Mouse (Mus musculus): ENCODE measurements around the gene Pus1. TPM values are rescaled to one million over a fixed set of nuclear protein-coding genes. Genes with fewer than 3 reads are reported as not detected.

Pus1 gene
- polyA plus RNA-seq (2015; fragmentation: Nextera tagmentation; extraction: Ambion mirVana), result 23.0 and 31.6 TPM in 2 replicates

DNA sequence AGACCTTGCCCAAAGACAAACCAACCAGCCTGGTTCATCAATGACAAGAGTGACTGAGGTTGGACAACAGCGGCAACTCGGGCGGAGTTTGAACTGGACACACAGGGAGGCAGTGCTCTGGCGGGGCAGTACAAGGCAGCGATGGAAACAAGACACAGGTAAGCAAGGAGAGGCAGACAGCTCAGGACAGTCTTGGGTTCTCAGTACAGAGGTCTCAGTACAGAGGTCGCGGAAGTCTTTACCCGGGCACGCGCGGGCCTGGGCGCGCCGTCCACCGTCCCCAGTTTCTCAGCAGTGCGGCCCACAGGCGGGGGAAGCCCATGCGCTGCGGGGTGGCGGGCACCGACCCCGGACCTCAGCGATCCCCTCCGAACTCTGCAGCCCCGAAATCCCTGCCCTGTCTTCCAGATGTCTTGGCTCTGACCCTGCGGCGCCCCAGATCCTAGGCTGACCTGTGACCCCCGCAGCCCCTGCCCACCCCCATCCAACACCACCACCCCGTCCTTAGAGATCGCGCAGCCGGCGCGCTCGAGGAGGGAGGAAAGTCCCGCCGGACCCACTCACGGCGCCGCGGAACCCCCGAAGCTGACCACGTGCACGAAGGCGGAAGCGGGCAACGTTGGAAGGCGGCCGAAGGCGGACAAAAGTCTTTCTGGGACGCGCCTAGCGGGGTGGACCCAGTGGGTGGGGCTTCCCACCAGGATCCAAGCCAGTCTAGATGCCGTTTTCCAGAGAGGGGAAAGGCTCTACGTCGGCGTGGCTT, at the start of gene Pus1:
Pus1 (minus strand) TSS at position 662 of the 763 bp plus-strand sequence.
- peak within 1 kb of the TSS; percentile 66 for H3K9ac ChIP-seq (replicated peaks)
- H3K36me3 ChIP-seq, result peaks cover 19% of the 10 kb centered on the region
- 0% methylated on average over 53 of the region's 57 CpGs for WGBS
- peaks cover 27% of the 10 kb centered on the region for H3K4me1 ChIP-seq
- H3K9me3 ChIP-seq (replicated peaks), result no peaks in the 10 kb centered on the region
- H3K4me3 ChIP-seq (replicated peaks), result peak within 1 kb of the TSS; percentile 78
- H3K4me2 ChIP-seq, result peak within 1 kb of the TSS; percentile 72
- peak within 1 kb of the TSS; percentile 58 for H3K27ac ChIP-seq (replicated peaks)
- ATAC-seq (ENCODE audit: low FRiP score), result peak; percentile 86
- no peaks in the 10 kb centered on the region for H3K27me3 ChIP-seq (replicated peaks)

DNA sequence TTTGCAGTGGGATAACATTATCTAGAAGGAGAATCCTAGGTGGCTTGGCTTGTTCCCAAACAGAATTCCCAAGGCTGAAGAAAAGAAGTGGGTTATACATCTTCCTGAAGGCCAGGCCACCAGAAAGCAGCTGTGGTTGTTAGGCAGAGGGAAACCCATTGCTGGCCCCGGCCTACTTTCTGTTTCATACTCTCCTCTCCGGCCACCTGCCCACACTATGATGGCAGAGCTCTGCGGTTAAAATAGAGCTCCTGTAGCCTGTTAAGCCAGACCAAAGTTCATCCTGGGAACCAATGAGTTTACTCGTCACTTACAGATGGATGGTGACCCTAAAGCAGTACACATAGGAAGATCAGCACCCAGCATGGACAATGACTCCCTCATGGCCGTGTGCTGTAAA, 47.1 kb upstream of the Pus1 start:
- Histone ChIP-seq H3K9me3 (replicated peaks) (no peaks in the 10 kb centered on the region), H3K9ac (replicated peaks) (no peak overlapping the region), H3K27ac (replicated peaks) (no peak overlapping the region), H3K36me3 (no peaks in the 10 kb centered on the region), H3K4me3 (replicated peaks) (no peak overlapping the region), H3K4me1 (no peaks in the 10 kb centered on the region), H3K27me3 (replicated peaks) (no peaks in the 10 kb centered on the region), H3K4me2 (no peak overlapping the region)
- ATAC-seq (ENCODE audit: low FRiP score), result no peak
- 92% methylated on average over 5 of the region's 5 CpGs for WGBS

DNA sequence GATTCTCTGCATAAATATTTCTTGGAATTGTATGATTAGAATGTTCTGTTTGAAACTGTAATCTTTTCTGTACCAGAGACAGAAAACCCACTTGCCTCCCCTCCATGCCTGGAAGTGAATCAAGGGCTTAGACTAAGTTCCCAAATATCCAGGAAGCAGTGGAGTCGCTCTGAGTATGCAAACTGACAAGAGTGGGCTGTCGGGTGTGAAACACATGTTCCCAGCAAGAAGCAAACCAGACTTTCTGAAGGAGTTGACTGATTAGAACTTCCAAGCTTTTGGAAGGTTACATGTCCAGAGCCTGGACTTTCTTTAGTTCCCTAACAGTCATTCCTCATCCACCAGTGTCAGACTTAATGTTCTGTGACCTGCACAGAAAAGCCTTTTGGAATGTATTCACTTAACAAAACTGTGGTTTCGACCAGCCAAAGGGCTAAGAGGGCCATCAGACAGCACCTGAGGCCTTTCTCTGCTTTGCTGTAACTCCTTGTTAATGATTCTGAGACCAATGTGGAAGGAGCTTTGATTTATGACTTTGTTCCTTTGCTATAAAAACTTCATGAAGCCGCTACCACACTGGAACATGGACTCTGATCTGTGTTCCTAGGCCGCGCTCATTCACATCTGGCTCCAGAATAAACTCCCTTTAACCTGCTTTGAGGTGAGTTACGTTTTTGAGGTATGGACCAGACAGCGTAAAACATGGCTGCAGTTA, 46.5 kb upstream of the Pus1 start:
- no peaks in the 10 kb centered on the region for H3K4me1 ChIP-seq
- H3K4me2 ChIP-seq, result no peak overlapping the region
- WGBS, result 85% methylated on average over 8 of the region's 8 CpGs
- H3K4me3 ChIP-seq (replicated peaks), result no peak overlapping the region
- ATAC-seq (ENCODE audit: low FRiP score), result no peak
- H3K36me3 ChIP-seq, result no peaks in the 10 kb centered on the region
- H3K9me3 ChIP-seq (replicated peaks), result no peaks in the 10 kb centered on the region
- no peak overlapping the region for H3K9ac ChIP-seq (replicated peaks)
- H3K27me3 ChIP-seq (replicated peaks), result no peaks in the 10 kb centered on the region
- H3K27ac ChIP-seq (replicated peaks), result no peak overlapping the region

DNA sequence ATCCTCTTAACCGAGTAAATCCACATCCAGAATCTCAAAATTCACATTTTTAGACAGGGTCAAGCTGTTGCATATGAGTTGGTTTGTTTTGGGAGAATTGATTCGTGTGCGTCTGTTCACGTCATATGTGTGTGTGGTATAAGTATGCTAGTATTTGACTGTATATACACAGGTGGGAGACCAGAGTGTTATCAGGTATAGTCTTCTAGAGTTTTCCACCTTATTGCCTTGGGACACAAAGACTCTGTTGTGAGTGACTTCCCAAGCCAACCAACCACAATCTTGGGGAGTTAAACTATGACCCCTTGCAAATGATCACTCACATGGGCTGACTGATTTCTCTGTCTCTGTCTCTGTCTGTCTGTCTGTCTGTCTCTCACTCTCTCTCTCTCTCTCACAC, 44.0 kb upstream of the Pus1 start:
- Histone ChIP-seq H3K36me3 (no peaks in the 10 kb centered on the region), H3K4me3 (replicated peaks) (no peak overlapping the region), H3K9me3 (replicated peaks) (no peaks in the 10 kb centered on the region), H3K27me3 (replicated peaks) (no peaks in the 10 kb centered on the region), H3K9ac (replicated peaks) (no peak overlapping the region), H3K4me1 (no peaks in the 10 kb centered on the region), H3K4me2 (no peak overlapping the region), H3K27ac (replicated peaks) (no peak overlapping the region)
- WGBS, result 96% methylated on average over 4 of the region's 4 CpGs
- no peak for ATAC-seq (ENCODE audit: low FRiP score)

DNA sequence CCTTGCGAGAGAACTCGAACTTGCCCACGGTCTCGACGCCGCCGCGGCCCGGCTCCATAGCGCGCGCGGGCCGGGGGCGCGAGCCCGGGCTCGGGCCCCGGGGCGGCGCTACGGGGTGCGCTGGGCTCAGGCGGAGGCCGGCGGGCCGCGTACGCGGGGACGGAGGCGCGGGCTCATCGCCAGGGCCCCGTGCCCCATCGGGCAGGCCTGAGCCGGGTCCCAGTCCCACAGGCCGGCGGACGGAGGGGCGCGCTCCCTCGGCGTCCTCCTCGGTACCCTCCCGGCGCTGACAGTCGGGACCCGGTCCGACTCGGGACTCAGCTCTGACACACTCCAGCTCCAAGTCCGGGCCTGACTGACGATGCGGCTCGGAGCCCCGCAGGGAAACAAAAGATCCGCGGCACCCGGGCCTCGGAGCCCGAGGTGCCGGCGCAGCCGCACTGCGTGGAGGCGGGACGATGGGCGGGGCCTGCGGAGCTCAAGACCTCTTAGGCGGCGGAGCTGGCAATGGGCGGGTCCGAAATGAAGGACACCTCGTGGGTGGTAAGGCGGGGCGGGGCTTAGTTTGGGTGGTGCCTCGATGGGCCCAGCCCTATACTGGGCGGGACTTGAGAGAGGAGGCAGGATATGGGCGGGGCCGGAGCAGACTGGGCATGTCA, 29.3 kb upstream of the Pus1 start, which contains the start of gene Ulk1:
Ulk1 (minus strand) TSS at position 431 of the 659 bp plus-strand sequence.
- peaks cover 6% of the 10 kb centered on the region; the same call in 1 of the 2 replicates for H3K36me3 ChIP-seq
- no peaks in the 10 kb centered on the region for H3K9me3 ChIP-seq (replicated peaks)
- under 1% methylated on average over 74 of the region's 80 CpGs for WGBS
- H3K27me3 ChIP-seq (replicated peaks), result no peaks in the 10 kb centered on the region
- peaks cover 45% of the 10 kb centered on the region for H3K4me1 ChIP-seq
- peak within 1 kb of the TSS; percentile 82 for H3K4me3 ChIP-seq (replicated peaks)
- H3K9ac ChIP-seq (replicated peaks), result peak within 1 kb of the TSS; percentile 79
- peak within 1 kb of the TSS; percentile 81 for H3K27ac ChIP-seq (replicated peaks)
- peak within 1 kb of the TSS; percentile 98 for H3K4me2 ChIP-seq
- peak; percentile 97 for ATAC-seq (ENCODE audit: low FRiP score)

DNA sequence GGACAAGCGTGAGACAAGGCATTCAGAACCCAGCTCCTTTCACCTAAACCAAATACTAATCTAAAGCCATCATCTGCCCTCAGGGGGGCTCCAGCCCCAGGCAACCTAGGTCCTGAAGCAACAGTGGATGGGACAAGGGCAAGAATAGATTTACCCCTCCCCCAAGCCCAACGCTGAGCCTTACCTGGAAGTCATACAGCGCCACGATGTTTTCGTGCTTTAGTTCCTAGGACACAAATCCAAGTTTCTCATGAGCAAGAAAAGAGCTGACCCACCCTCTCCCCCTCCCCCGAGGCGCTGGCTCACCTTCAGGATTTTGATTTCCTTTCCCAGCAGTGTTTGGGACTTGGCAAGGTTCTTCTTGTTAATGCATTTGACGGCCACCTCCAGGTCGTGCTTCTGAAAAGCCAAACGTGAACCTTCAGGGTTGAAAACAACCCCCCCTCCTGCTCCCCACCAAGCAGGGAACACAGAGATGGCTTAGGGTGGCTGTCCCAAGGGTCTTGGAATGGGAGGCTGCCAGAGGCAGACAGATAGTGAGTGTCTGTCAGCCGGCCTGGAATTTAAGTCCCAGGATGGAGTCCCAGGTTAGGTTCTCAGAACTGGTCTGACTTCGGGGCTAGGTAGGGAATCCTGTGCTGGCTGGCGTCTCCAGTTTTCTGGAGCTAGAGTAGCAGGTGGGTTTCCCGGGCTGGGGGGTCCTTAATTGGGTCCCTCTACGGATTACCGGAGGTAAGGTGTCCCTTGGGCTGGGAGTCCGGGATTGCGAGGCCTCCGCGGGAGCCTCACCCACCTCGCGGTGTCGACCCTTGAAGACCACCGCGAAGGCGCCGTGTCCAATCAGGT, 28.6 kb upstream of the Pus1 start:
- Histone ChIP-seq H3K4me3 (replicated peaks) (peak overlapping the region; percentile 82), H3K4me2 (peak overlapping the region; percentile 98), H3K27ac (replicated peaks) (peak overlapping the region; percentile 81), H3K9me3 (replicated peaks) (no peaks in the 10 kb centered on the region), H3K27me3 (replicated peaks) (no peaks in the 10 kb centered on the region), H3K4me1 (peaks cover 51% of the 10 kb centered on the region), H3K36me3 (peaks cover 6% of the 10 kb centered on the region; the same call in 1 of the 2 replicates), H3K9ac (replicated peaks) (peak overlapping the region; percentile 79)
- peak; percentile 6 for ATAC-seq (ENCODE audit: low FRiP score)
- 1% methylated on average over 27 of the region's 27 CpGs for WGBS

DNA sequence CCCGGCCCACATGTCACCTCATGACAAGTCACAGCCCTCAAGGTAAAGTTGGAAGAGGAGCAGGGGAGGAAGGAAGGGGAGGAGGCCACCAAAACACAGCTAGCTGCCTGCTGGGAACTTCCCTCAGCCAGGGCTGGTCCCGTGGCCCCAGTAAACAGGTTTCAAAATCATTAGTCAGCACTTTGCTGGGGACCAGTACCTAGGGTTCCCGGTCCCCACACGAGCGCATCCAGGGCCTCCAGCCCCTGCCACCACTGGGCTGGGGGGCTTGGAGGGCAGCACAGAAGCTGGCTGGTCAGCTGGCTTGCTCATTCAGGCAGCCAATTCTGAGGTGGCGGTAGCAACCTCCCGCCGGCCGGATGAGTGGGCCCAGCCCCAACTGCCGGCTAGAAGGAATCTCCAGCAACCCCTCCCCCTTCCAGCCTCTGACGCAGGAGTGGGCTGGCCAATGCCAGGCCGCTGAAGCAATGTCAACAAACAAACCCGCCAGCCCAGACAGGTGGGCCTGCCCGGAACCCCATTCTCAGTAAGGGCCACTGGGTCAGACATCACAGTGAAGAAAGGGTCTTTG, 27.7 kb upstream of the Pus1 start:
- Histone ChIP-seq H3K36me3 (peaks cover 6% of the 10 kb centered on the region; the same call in 1 of the 2 replicates), H3K4me3 (replicated peaks) (peak overlapping the region; percentile 82), H3K27ac (replicated peaks) (peak overlapping the region; percentile 81), H3K4me2 (peak overlapping the region; percentile 98), H3K9me3 (replicated peaks) (no peaks in the 10 kb centered on the region), H3K4me1 (peaks cover 51% of the 10 kb centered on the region), H3K9ac (replicated peaks) (peak overlapping the region; percentile 79), H3K27me3 (replicated peaks) (no peaks in the 10 kb centered on the region)
- WGBS, result 2% methylated on average over 14 of the region's 14 CpGs
- peak; percentile 29; the same call in 1 of the 2 replicates for ATAC-seq (ENCODE audit: low FRiP score)

DNA sequence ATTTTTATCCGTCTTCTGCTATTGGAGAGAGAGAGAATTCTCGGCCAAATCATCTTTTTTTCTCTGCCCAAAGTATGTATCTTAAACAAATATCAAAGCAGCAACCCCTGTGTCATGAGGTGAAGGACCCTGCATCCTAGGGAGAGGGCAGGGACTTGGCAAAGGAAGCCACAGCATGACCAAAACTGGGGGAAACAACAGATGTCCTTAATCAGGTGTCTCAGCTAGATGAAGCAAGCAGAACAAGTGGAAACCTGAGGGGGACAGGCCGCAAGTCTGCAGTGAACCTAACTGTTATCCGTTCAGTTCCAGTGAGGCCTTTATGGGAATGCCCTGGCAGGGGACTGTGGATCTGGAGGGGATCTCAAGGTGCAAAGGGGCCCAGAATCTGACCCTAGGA, 27.0 kb upstream of the Pus1 start:
- no peak for ATAC-seq (ENCODE audit: low FRiP score)
- 0 out of 2 replicates have a peak overlapping the region, but pooled peaks have one; percentile 81 for H3K27ac ChIP-seq (replicated peaks)
- H3K9me3 ChIP-seq (replicated peaks), result no peaks in the 10 kb centered on the region
- H3K4me3 ChIP-seq (replicated peaks), result peak overlapping the region; percentile 82
- H3K27me3 ChIP-seq (replicated peaks), result no peaks in the 10 kb centered on the region
- H3K9ac ChIP-seq (replicated peaks), result peak overlapping the region; percentile 79; the same call in 1 of the 2 replicates
- H3K4me2 ChIP-seq, result peak overlapping the region; percentile 98
- H3K4me1 ChIP-seq, result peaks cover 51% of the 10 kb centered on the region
- WGBS, result 92% methylated on average over 4 of the region's 4 CpGs
- peaks cover 6% of the 10 kb centered on the region; the same call in 1 of the 2 replicates for H3K36me3 ChIP-seq

DNA sequence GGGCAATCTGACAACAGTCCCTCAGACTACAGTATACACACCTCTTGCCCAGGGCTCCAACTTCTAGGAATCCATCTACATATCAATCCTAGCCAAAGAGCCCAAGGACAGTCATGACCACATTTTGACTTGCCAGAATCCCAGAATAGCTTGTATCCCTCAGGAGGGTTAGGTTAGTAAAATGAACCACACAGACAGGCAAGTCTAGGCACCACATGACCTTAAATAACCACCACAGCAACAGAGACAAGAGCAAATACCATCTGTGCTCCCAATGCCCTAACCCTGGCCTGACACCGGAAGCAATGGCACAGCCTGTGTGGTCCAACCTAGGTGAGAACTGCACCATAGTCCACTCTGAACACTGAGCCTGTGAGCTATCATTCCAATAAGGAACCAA, 26.2 kb upstream of the Pus1 start:
- Histone ChIP-seq H3K27ac (replicated peaks) (no peak overlapping the region), H3K9ac (replicated peaks) (0 out of 2 replicates have a peak overlapping the region, but pooled peaks have one; percentile 7), H3K36me3 (peaks cover 6% of the 10 kb centered on the region; the same call in 1 of the 2 replicates), H3K4me3 (replicated peaks) (no peak overlapping the region), H3K4me2 (peak overlapping the region; percentile 98; the same call in 1 of the 2 replicates), H3K9me3 (replicated peaks) (no peaks in the 10 kb centered on the region), H3K27me3 (replicated peaks) (no peaks in the 10 kb centered on the region), H3K4me1 (peaks cover 53% of the 10 kb centered on the region)
- 88% methylated on average over 1 of the region's 1 CpGs for WGBS
- no peak for ATAC-seq (ENCODE audit: low FRiP score)

DNA sequence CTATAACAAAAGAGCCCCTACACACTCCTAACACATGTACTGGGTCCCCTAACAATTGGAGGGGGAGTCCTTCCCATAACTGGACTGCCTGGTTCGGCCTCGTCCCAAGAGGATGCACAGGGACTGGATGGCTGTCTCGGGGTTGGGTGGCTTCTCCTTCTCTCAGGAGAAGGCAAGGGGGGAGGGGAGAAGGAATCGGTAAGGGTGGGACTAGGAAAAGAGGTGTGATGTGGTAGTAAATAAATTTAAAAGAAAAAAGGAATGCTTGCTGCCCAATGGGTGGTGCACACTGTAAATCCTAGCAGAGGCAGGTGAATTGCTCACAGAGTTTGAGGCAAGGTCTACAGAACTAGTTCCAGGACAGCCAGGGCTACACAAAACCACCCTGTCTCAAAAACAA, 25.7 kb upstream of the Pus1 start:
- peaks cover 58% of the 10 kb centered on the region for H3K4me1 ChIP-seq
- H3K9ac ChIP-seq (replicated peaks), result no peak overlapping the region
- H3K27me3 ChIP-seq (replicated peaks), result no peaks in the 10 kb centered on the region
- H3K4me3 ChIP-seq (replicated peaks), result no peak overlapping the region
- peak overlapping the region; percentile 2; the same call in 1 of the 2 replicates for H3K4me2 ChIP-seq
- no peaks in the 10 kb centered on the region for H3K9me3 ChIP-seq (replicated peaks)
- H3K36me3 ChIP-seq, result peaks cover 6% of the 10 kb centered on the region; the same call in 1 of the 2 replicates
- ATAC-seq (ENCODE audit: low FRiP score), result no peak
- no peak overlapping the region for H3K27ac ChIP-seq (replicated peaks)
- WGBS, result 88% methylated on average over 4 of the region's 4 CpGs

Measured in neural tube, embryonic 15.5 days (tissue).